Mouse (Mus musculus) forebrain, embryonic 11.5 days (tissue): ENCODE results near the gene Vtn. TPM values are rescaled to one million over a fixed set of nuclear protein-coding genes. Genes with fewer than 3 reads are reported as not detected.

Experiments
- ATAC-seq: fragments of 200-750 bp; cut with Nextera tagmentation; replicated peaks from 2 replicates; pipeline ENCODE4 v1.8.0; 2017; ENCODE audit warnings: moderate TSS enrichment; ENCODE audit not compliant: low FRiP score
- DNase-seq: peaks from one replicate; pipeline ENCODE4 v3.0.0-alpha.2; 2017; ENCODE audit warnings: low spot score
- H3K27ac ChIP-seq: fragments of 300-500 bp; sonication (generic); 2 replicates; pipeline ENCODE4 v1.5.1; 2014; ENCODE audit warnings: low read depth, low read length
- H3K27me3 ChIP-seq: fragments of 300-500 bp; sonication (generic); 2 replicates; pipeline ENCODE4 v1.6.1; 2014; ENCODE audit warnings: mild to moderate bottlenecking, low read length, mixed read lengths; ENCODE audit not compliant: control insufficient read depth, insufficient read depth
- H3K36me3 ChIP-seq: fragments of 300-500 bp; sonication (generic); 2 replicates; pipeline ENCODE4 v1.6.1; 2014; ENCODE audit warnings: mild to moderate bottlenecking, low read length, moderate library complexity, mixed read lengths; ENCODE audit not compliant: control insufficient read depth, insufficient read depth
- H3K4me1 ChIP-seq: fragments of 300-500 bp; sonication (generic); replicated peaks from 2 replicates; pipeline ENCODE4 v1.6.1; 2014; ENCODE audit warnings: low read length, mixed read lengths; ENCODE audit not compliant: control insufficient read depth, insufficient read depth
- H3K4me2 ChIP-seq: fragments of 300-500 bp; sonication (generic); 2 replicates; pipeline ENCODE4 v1.6.1; 2014; ENCODE audit warnings: low read depth, mild to moderate bottlenecking, low read length, moderate library complexity, mixed read lengths; ENCODE audit not compliant: severe bottlenecking
- H3K4me3 ChIP-seq: fragments of 300-500 bp; sonication (generic); 2 replicates; pipeline ENCODE4 v1.5.1; 2014; ENCODE audit warnings: low read depth, low read length
- H3K9ac ChIP-seq: fragments of 300-500 bp; sonication (generic); 2 replicates; pipeline ENCODE4 v1.6.1; 2014; ENCODE audit warnings: low read length
- H3K9me3 ChIP-seq: fragments of 300-500 bp; sonication (generic); 2 replicates; pipeline ENCODE4 v1.6.1; 2016; ENCODE audit warnings: low read length, mixed read lengths; ENCODE audit not compliant: control insufficient read depth
- WGBS: fragments of 180-500 bp; shearing (Covaris S2); extraction: QIAGEN DNeasy Blood & Tissue Kit; methylation state at CpG from one replicate; pipeline ENCODE4 v1.1.7; 2014; 5-methylcytosine and 5-hydroxymethylcytosine counted together
- polyA plus RNA-seq: library from polyadenylated mRNA; unstranded; fragments of >200 nt; fragmentation: Nextera tagmentation; extraction: Ambion mirVana; gene quantifications from 2 replicates; pipeline ENCODE4 v1.2.1, GENCODE M21; 2014

The Vtn gene
- polyA plus RNA-seq, 1 experiment from 2014 or later: 38.6 TPM

DNA sequence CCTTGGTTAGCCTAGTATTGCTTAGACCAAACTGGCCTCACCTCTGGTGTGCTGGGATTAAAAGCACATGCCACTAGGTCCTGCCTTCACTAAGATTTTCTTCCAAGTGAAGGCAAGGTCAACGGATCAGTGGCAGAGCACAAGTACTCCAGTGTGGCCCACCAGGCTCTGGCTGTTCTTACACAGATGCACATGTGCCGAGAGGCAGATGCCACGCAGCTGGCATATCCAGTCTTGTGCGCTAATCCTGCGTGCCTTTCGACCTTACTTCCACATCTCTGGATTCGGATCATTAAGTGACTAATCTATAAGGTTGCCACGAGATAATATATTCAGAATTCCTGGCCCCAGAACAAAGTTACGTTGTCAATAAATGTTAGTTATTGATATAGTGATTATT is 33.8 kb upstream of the Vtn start:
- DNase-seq (no peak), ATAC-seq (no peak)
- peaks cover 3% of the 10 kb centered on the region for H3K4me1 ChIP-seq
- H3K9me3 ChIP-seq: no peaks in the 10 kb centered on the region
- no peak overlapping the region for H3K27ac ChIP-seq
- H3K4me3 ChIP-seq: peak overlapping the region; percentile 78
- 38% methylated on average over 9 of the region's 9 CpGs for WGBS
- H3K4me2 ChIP-seq: peak overlapping the region; percentile 92
- peak overlapping the region; percentile 85 for H3K9ac ChIP-seq
- no peaks in the 10 kb centered on the region for H3K36me3 ChIP-seq
- no peaks in the 10 kb centered on the region for H3K27me3 ChIP-seq

DNA sequence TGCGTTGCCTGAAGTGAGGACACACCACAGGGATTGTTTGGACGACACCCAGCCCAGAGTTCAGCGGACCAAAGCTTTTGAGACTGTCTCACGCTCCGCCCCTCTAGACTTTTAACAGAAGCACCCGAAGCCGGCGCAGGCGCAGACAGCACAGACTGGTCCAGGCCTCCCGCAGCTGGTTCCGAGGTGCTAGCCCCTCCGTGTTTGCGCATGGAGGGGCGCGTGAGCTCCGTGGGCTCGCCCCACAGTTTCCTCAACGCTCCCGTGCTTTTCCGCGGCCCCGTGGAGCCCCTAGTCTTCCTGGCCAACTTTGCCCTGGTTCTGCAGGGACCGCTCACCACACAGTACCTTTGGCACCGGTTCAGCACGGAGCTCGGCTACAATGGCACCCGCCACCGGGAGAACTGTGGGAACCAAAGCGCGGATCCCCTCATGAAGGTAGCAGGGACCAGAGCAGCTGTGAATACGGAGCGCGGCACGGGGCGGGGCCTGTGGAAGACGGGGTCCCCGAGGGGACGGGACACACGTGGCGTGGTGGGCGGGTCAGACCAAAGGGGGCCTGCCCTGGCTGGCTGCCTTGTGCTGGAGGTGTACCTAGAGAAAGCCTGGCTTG is 33.2 kb upstream of the Vtn start, which contains the start of gene Slc46a1:
Slc46a1 (plus strand) TSS at position 130 of the 613 bp plus-strand sequence.
- H3K9ac ChIP-seq: peak within 1 kb of the TSS; percentile 85
- no peaks in the 10 kb centered on the region for H3K27me3 ChIP-seq
- peak within 1 kb of the TSS; percentile 78 for H3K4me3 ChIP-seq
- under 1% methylated on average over 41 of the region's 41 CpGs for WGBS
- peak within 1 kb of the TSS; percentile 92 for H3K4me2 ChIP-seq
- peaks cover 3% of the 10 kb centered on the region for H3K4me1 ChIP-seq
- no peaks in the 10 kb centered on the region for H3K36me3 ChIP-seq
- DNase-seq: peak; percentile 91
- peak within 1 kb of the TSS; percentile 67; the same call in 1 of the 2 replicates for H3K27ac ChIP-seq
- no peaks in the 10 kb centered on the region for H3K9me3 ChIP-seq
- peak; percentile 93 for ATAC-seq

DNA sequence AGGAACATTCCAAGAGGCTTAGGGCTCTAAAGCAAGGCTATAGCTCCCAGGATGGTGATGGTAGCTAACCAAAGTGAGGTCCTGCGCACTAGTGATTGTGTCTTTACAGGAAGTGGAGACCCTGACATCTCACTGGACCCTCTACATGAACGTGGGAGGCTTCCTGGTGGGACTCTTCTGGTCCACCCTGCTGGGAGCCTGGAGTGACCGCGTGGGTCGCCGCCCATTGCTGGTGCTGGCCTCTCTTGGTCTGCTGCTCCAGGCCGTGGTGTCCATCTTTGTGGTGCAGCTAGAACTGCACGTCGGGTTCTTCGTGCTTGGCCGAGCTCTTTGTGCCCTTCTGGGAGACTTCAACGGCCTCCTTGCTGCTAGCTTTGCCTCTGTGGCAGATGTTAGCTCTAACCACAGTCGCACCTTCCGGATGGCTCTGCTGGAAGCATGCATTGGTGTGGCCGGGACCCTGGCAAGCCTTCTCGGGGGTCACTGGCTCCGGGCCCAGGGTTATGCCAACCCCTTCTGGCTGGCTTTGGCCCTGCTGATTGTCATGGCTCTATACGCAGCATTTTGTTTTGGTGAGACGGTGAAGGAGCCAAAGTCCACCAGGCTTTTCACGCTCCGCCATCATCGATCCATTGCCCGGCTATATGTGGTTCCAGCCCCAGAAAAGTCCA is 32.5 kb upstream of the Vtn start:
- H3K27ac ChIP-seq: no peak overlapping the region
- DNase-seq: peak; percentile 55

DNA sequence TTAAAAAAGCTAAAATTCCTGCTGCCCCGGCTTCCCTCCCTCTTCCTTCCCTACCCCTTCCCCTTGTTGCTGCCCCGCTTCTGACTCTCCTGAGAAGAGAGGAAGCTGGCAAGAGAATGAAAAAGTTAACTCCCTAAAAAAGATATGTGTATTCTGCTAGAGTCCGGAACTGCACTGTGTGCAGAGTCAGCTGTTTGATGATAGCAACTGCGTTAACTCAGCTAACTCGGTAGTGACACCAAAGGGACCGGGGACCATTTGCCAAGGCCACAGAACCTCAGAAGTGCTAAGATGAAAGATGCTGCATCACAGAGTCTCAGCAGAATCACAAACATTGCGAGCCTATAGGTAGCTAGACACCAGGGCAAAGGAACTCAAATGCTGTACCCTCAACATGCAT is 31.4 kb upstream of the Vtn start:
- peaks cover 3% of the 10 kb centered on the region for H3K4me1 ChIP-seq
- no peak overlapping the region for H3K9ac ChIP-seq
- no peaks in the 10 kb centered on the region for H3K27me3 ChIP-seq
- no peak overlapping the region for H3K4me2 ChIP-seq
- WGBS: 90% methylated on average over 7 of the region's 7 CpGs
- no peaks in the 10 kb centered on the region for H3K9me3 ChIP-seq
- DNase-seq: no peak
- H3K36me3 ChIP-seq: no peaks in the 10 kb centered on the region
- no peak for ATAC-seq
- no peak overlapping the region for H3K4me3 ChIP-seq
- no peak overlapping the region for H3K27ac ChIP-seq

More for the DNA sequence above, 32.5 kb upstream of the Vtn start:
- Histone ChIP-seq H3K9me3 (no peaks in the 10 kb centered on the region), H3K9ac (peak overlapping the region; percentile 85), H3K27me3 (no peaks in the 10 kb centered on the region), H3K4me2 (peak overlapping the region; percentile 92), H3K4me1 (peaks cover 3% of the 10 kb centered on the region), H3K36me3 (no peaks in the 10 kb centered on the region), H3K4me3 (peak overlapping the region; percentile 78)
- 0 out of 2 replicates have a peak, but pooled peaks have one; percentile 8 for ATAC-seq
- 57% methylated on average over 23 of the region's 23 CpGs for WGBS

DNA sequence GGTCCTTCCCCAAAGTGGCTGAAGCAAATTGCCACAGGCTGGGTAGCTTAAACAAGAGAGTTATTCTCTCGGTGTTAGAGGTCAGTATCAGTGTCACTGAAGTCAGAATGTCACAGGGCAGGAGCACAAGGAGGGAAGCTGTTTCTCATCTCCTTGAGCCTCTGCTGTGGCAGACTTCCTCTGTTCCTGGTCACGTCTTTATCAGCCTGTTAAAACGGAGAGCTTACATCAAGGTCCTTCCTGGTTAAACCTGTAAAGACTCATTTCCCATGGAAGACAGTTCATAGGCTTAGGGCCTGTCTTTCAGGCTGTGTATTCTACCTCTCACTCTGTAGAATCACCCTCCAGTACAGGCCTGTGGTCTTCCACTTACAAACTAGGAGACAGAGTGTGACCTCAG is 31.0 kb upstream of the Vtn start:
- 65% methylated on average over 3 of the region's 3 CpGs for whole genome bisulfite sequencing
- H3K4me2 ChIP-seq: no peak overlapping the region
- H3K4me3 ChIP-seq: no peak overlapping the region
- DNase-seq (no peak), ATAC-seq (no peak)
- H3K9ac ChIP-seq: no peak overlapping the region
- peaks cover 3% of the 10 kb centered on the region for H3K4me1 ChIP-seq
- no peaks in the 10 kb centered on the region for H3K9me3 ChIP-seq
- H3K36me3 ChIP-seq: no peaks in the 10 kb centered on the region
- H3K27ac ChIP-seq: no peak overlapping the region
- no peaks in the 10 kb centered on the region for H3K27me3 ChIP-seq

DNA sequence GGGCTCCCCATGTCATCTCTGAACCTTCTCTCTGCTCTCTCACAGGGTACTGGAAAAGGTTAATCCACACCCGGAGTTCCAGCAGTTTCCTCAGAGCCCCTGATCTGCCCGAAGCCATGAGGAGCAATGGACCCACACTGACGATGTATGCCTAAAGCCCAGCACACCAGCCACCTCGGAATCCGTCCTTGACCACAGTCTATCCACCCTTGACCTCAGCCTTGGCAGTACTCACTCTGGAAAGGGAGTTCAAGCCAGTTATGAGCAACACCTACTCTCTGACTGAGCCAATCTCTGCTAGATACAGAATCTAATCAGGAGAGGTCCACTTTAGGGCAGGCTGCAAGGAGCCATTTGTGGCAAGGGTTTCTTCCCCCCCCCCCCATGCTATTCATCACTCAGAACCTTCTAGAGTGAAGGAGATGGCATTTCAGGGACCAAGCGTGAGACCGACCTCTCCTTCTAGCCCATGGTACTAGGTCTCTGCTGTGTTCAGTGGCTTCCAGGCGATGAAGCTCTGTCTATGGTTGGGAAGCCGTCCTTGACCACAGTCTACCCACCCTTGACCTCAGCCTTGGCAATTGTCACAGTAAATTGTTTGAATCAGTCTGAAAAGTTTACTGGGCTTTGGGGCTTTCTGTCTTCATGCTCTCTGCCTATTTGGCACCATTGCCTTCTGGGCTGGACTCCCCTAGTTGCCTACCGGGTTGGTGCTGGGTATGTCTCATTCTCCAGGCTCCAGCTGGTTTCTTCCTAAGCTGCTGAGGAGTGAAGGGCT is 27.4 kb upstream of the Vtn start:
- Histone ChIP-seq H3K4me1 (peaks cover under 1% of the 10 kb centered on the region), H3K9me3 (no peaks in the 10 kb centered on the region), H3K9ac (no peak overlapping the region), H3K27me3 (no peaks in the 10 kb centered on the region), H3K27ac (no peak overlapping the region), H3K4me2 (no peak overlapping the region), H3K36me3 (no peaks in the 10 kb centered on the region), H3K4me3 (no peak overlapping the region)
- 93% methylated on average over 10 of the region's 10 CpGs for WGBS
- ATAC-seq: no peak
- no peak for DNase-seq

DNA sequence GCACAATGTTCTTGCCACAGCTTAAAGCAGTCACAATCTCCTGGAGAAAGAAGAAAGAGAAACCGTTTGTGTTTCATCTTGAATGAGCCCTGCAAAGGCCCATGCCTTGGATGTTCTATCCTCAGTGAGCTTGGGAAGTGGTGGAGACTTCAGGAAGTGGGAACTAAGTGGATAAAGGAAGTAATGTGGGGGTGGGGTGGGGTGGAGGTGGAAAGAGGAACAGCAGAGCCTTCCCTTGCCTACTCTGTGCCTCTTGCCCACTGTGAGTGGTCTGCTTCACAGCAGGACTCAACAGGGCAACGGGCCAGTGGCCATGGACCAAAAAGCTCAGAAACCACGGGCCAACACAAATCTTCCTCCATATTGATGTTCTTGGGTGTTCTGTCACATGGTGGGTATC is 23.6 kb upstream of the Vtn start:
- Histone ChIP-seq H3K9me3 (no peaks in the 10 kb centered on the region), H3K9ac (no peak overlapping the region), H3K27ac (no peak overlapping the region), H3K4me3 (no peak overlapping the region), H3K4me2 (no peak overlapping the region), H3K36me3 (no peaks in the 10 kb centered on the region), H3K27me3 (no peaks in the 10 kb centered on the region), H3K4me1 (no peaks in the 10 kb centered on the region)
- WGBS: 87% methylated on average over 3 of the region's 3 CpGs
- ATAC-seq: no peak
- no peak for DNase-seq

DNA sequence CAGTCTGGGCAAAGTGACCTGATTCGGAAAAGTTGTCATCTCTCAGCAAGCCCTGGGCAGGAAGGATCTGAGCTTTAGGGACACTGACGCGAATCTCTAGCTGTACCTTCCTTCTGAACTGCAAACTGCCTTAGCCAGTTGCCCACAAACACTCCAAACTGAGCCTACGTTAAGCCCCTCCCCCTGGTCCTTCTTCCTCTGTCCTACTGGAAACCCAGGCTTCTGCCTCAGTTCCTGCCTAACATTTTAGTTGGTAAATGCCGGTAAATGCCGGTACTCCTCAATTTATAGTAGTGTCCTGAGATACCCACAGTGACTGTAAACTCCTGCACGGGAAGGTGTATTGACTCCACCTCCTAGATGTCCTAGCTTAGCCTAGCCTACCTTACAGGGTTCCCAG is 15.3 kb upstream of the Vtn start:
- H3K9ac ChIP-seq: no peak overlapping the region
- no peak overlapping the region for H3K4me2 ChIP-seq
- H3K4me3 ChIP-seq: no peak overlapping the region
- DNase-seq (no peak), ATAC-seq (no peak)
- H3K4me1 ChIP-seq: 0 out of 2 replicates have a peak, but pooled peaks cover 3% of the 10 kb centered on the region
- no peaks in the 10 kb centered on the region for H3K9me3 ChIP-seq
- peaks cover 14% of the 10 kb centered on the region for H3K27me3 ChIP-seq
- WGBS: 69% methylated on average over 7 of the region's 7 CpGs
- H3K27ac ChIP-seq: no peak overlapping the region
- no peaks in the 10 kb centered on the region for H3K36me3 ChIP-seq
